Mouse (Mus musculus) ES-Bruce4 (cell line): ENCODE results near the gene Zfp37.

Experiments
- CTCF ChIP-seq: IDR thresholded peaks from one replicate; pipeline ENCODE4 v1.8.1; 2011; ENCODE audit warnings: low read depth, low read length
- POLR2A ChIP-seq: IDR thresholded peaks from one replicate; pipeline ENCODE4 v1.8.1; 2011; ENCODE audit warnings: low read length; ENCODE audit not compliant: insufficient read depth

- peak; percentile 64 for TF ChIP-seq CTCF
- TF ChIP-seq POLR2A, result no peak
These were observed at the start of gene Zfp37 for GRCm38 (mm10) chr4:62230769-62231168.
